Mouse (Mus musculus): ENCODE measurements around the gene Bud31. TPM values are rescaled to one million over a fixed set of nuclear protein-coding genes. Genes with fewer than 3 reads are reported as not detected.
"Not testable (repeated sequence)": the region's sequence is repeated elsewhere in the genome, so short reads cannot be mapped to it uniquely, and the experiment has no call there.

The Bud31 gene
- 113 and 149 TPM in 2 replicates for total RNA-seq (2015; ENCODE audit: low replicate concordance)
- 170 and 223 TPM in 2 replicates for total RNA-seq (2017; ENCODE audit: low replicate concordance)

- ATAC-seq (replicated peaks; ENCODE audit: low FRiP score, poor library complexity, severe bottlenecking): peak; percentile 88
These were observed at the start of gene Bud31, which contains the start of gene Pdap1 for GRCm38 (mm10) chr5:145139571-145140519. Gene Bud31, plus strand, starts transcription at chr5:145140362. Gene Pdap1, minus strand, starts transcription at chr5:145140238.

GRCm38 (mm10) chr5:145096195-145096594 lies 44.0 kb upstream of the Bud31 start:
- ATAC-seq (replicated peaks; ENCODE audit: low FRiP score, poor library complexity, severe bottlenecking): no peak

GRCm38 (mm10) chr5:145098340-145098821 lies 41.8 kb upstream of the Bud31 start:
- ATAC-seq (replicated peaks; ENCODE audit: low FRiP score, poor library complexity, severe bottlenecking): no peak

GRCm38 (mm10) chr5:145100960-145101359 lies 39.2 kb upstream of the Bud31 start:
- ATAC-seq (replicated peaks; ENCODE audit: low FRiP score, poor library complexity, severe bottlenecking): no peak

- not testable (repeated sequence) for ATAC-seq (replicated peaks; ENCODE audit: low FRiP score, poor library complexity, severe bottlenecking)
These were observed 38.7 kb upstream of the Bud31 start for GRCm38 (mm10) chr5:145101451-145101850.

- no peak for ATAC-seq (replicated peaks; ENCODE audit: low FRiP score, poor library complexity, severe bottlenecking)
These were observed 37.5 kb upstream of the Bud31 start for GRCm38 (mm10) chr5:145102706-145103105.

- ATAC-seq (replicated peaks; ENCODE audit: low FRiP score, poor library complexity, severe bottlenecking): no peak
These were observed 35.8 kb upstream of the Bud31 start for GRCm38 (mm10) chr5:145104328-145104727.

- ATAC-seq (replicated peaks; ENCODE audit: low FRiP score, poor library complexity, severe bottlenecking): no peak
These were observed 34.4 kb upstream of the Bud31 start for GRCm38 (mm10) chr5:145105694-145106275.

GRCm38 (mm10) chr5:145110401-145110800 lies 29.8 kb upstream of the Bud31 start:
- 0 out of 2 replicates have a peak, but pooled peaks have one; percentile 26 for ATAC-seq (replicated peaks; ENCODE audit: low FRiP score, poor library complexity, severe bottlenecking)

GRCm38 (mm10) chr5:145112566-145112965 lies 27.6 kb upstream of the Bud31 start:
- no peak for ATAC-seq (replicated peaks; ENCODE audit: low FRiP score, poor library complexity, severe bottlenecking)

- ATAC-seq (replicated peaks; ENCODE audit: low FRiP score, poor library complexity, severe bottlenecking): no peak
These were observed 26.7 kb upstream of the Bud31 start for GRCm38 (mm10) chr5:145113416-145113815.

GRCm38 (mm10) chr5:145114071-145114605 lies 26.0 kb upstream of the Bud31 start, which contains the start of gene Arpc1b:
Gene Arpc1b, plus strand, starts transcription at chr5:145114215.
- no peak for ATAC-seq (replicated peaks; ENCODE audit: low FRiP score, poor library complexity, severe bottlenecking)

- ATAC-seq (replicated peaks; ENCODE audit: low FRiP score, poor library complexity, severe bottlenecking): no peak
These were observed 25.3 kb upstream of the Bud31 start for GRCm38 (mm10) chr5:145114606-145115473.

GRCm38 (mm10) chr5:145115736-145116135 lies 24.4 kb upstream of the Bud31 start:
- ATAC-seq (replicated peaks; ENCODE audit: low FRiP score, poor library complexity, severe bottlenecking): no peak

GRCm38 (mm10) chr5:145116316-145116715 lies 23.8 kb upstream of the Bud31 start:
- no peak for ATAC-seq (replicated peaks; ENCODE audit: low FRiP score, poor library complexity, severe bottlenecking)

- peak; percentile 76 for ATAC-seq (replicated peaks; ENCODE audit: low FRiP score, poor library complexity, severe bottlenecking)
These were observed 23.2 kb upstream of the Bud31 start for GRCm38 (mm10) chr5:145116916-145117315.

GRCm38 (mm10) chr5:145118005-145118404 lies 22.2 kb upstream of the Bud31 start:
- ATAC-seq (replicated peaks; ENCODE audit: low FRiP score, poor library complexity, severe bottlenecking): no peak

GRCm38 (mm10) chr5:145118461-145118860 lies 21.7 kb upstream of the Bud31 start:
- no peak for ATAC-seq (replicated peaks; ENCODE audit: low FRiP score, poor library complexity, severe bottlenecking)

GRCm38 (mm10) chr5:145119385-145119784 lies 20.8 kb upstream of the Bud31 start:
- peak; percentile 58; the same call in 1 of the 2 replicates for ATAC-seq (replicated peaks; ENCODE audit: low FRiP score, poor library complexity, severe bottlenecking)
